Mouse (Mus musculus) kidney, postnatal 0 days (tissue): ENCODE measurements around the gene Gm20431. TPM values are rescaled to one million over a fixed set of nuclear protein-coding genes. Genes with fewer than 3 reads are reported as not detected.
A peak's percentile ranks its signal among the peaks of the same experiment; 100 is the strongest.

ENCODE experiments used
- ATAC-seq: fragments of 200-750 bp; cut with Nextera tagmentation; replicated peaks from 2 replicates; pipeline ENCODE4 v1.8.0; 2017; ENCODE audit warnings: low read depth, moderate number of reproducible peaks, moderate TSS enrichment, moderate library complexity; ENCODE audit not compliant: low FRiP score
- DNase-seq: peaks from one replicate; pipeline ENCODE4 v3.0.0-alpha.2; 2016; ENCODE audit warnings: low spot score
- H3K27ac ChIP-seq: fragments of 300-500 bp; sonication (generic); 2 replicates; pipeline ENCODE4 v1.5.1; 2014; ENCODE audit warnings: mild to moderate bottlenecking
- H3K27me3 ChIP-seq: fragments of 300-500 bp; sonication (generic); 2 replicates; pipeline ENCODE4 v1.6.1; 2014; ENCODE audit warnings: low read length, mixed read lengths; ENCODE audit not compliant: insufficient read depth
- H3K36me3 ChIP-seq: fragments of 300-500 bp; sonication (generic); 2 replicates; pipeline ENCODE4 v1.6.1; 2014; ENCODE audit warnings: low read length, mixed read lengths; ENCODE audit not compliant: insufficient read depth
- H3K4me1 ChIP-seq: fragments of 300-500 bp; sonication (generic); replicated peaks from 2 replicates; pipeline ENCODE4 v1.6.1; 2014; ENCODE audit warnings: antibody characterized with exemption, low read length, mixed read lengths; ENCODE audit not compliant: insufficient read depth
- H3K4me2 ChIP-seq: fragments of 300-500 bp; sonication (generic); 2 replicates; pipeline ENCODE4 v1.6.1; 2014; ENCODE audit warnings: mild to moderate bottlenecking, low read length, moderate library complexity, mixed read lengths
- H3K4me3 ChIP-seq: fragments of 300-500 bp; sonication (generic); replicated peaks from 2 replicates; pipeline ENCODE4 v1.5.1; 2014; ENCODE audit warnings: low read depth, low read length
- H3K9ac ChIP-seq: fragments of 300-500 bp; sonication (generic); 2 replicates; pipeline ENCODE4 v1.6.1; 2014; ENCODE audit warnings: low read depth, low read length
- H3K9me3 ChIP-seq: fragments of 300-500 bp; sonication (generic); replicated peaks from 2 replicates; pipeline ENCODE4 v1.6.1; 2016; ENCODE audit warnings: low read length, inconsistent platforms, mixed read lengths
- CTCF ChIP-seq: IDR thresholded peaks from 2 replicates; pipeline ENCODE4 v1.5.1; 2016; ENCODE audit warnings: antibody characterized with exemption, low read depth, mild to moderate bottlenecking, moderate library complexity
- WGBS: fragments of 180-500 bp; shearing (Covaris S2); extraction: QIAGEN DNeasy Blood & Tissue Kit; methylation state at CpG from one replicate; pipeline ENCODE4 v1.1.7; 2014; 5-methylcytosine and 5-hydroxymethylcytosine counted together
- polyA plus RNA-seq: library from polyadenylated mRNA; unstranded; fragments of >200 nt; fragmentation: Nextera tagmentation; extraction: Ambion mirVana; gene quantifications from 2 replicates; pipeline ENCODE4 v1.2.1, GENCODE M21; 2015

Gm20431 gene
- polyA plus RNA-seq, 1 experiment from 2014 or later, result 11.2 TPM

DNA sequence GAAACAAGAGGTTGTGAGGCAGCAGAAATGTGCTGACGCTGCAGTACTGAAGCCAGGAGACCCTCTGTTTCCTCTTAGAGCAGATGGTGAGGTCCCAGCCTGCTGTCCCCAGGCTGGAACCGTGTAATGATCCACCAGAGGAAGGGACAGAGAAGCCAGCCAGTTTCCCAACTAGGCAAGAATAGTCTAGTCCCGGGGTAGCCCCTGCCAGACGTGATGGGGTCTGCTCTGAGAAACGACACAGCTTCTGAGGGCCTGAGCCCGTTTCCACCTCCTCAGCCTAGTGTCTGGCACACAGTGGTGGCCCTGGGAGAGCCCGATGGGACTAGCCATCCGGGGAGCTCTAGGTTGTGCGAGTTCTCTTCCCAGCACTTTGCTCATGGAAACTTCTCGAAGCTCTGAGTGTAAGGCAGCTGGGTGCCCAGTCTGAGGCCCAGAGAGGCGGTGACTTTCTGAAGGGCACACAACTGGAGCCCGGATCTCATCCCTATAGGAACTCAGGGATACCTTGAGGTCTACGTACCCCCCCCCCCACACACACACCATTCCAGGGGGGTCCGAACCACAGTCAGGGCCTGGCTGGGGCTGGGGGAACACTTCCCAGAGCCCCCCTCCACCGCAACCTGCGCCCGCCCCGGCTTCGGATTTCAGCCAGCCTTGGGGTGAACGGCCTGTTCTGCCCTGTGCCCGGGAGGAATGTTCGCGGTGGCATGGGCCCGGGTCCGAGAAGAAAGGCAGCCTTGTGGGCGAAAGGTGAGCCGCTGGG is 64.4 kb downstream of the Gm20431 start:
- peak; percentile 27 for DNase-seq
- ATAC-seq, result peak; percentile 30
- Histone ChIP-seq H3K4me1 (peaks cover 44% of the 10 kb centered on the region), H3K4me3 (no peak overlapping the region; the same call in 1 of the 2 replicates), H3K36me3 (no peaks in the 10 kb centered on the region), H3K27ac (peak overlapping the region; percentile 85), H3K4me2 (peak overlapping the region; percentile 40), H3K27me3 (no peaks in the 10 kb centered on the region), H3K9me3 (no peaks in the 10 kb centered on the region), H3K9ac (peak overlapping the region; percentile 51)
- 23% methylated on average over 27 of the region's 27 CpGs for WGBS
- no peak for TF ChIP-seq CTCF

DNA sequence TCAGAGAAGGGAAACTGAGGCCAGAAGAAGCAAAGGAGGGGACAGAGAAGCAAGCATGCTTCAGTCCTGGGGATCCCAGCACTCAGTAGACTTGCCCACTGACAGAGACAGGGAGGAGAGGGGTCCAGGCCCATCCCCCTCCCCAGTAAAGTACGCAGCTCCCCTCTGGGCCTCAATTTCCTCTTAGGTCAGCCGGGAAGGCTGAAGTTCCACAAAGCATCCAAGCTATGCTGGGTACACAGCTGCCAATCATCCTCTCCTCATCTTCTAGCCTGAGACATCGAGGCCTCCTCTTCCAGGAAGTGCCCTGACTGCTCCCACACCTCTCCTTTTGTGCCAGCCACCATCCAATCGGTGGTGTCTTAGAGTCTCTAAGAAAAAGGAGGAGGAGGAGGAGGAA is 65.0 kb downstream of the Gm20431 start:
- Histone ChIP-seq H3K27me3 (no peaks in the 10 kb centered on the region), H3K9me3 (no peaks in the 10 kb centered on the region), H3K27ac (peak overlapping the region; percentile 82), H3K9ac (no peak overlapping the region), H3K4me2 (no peak overlapping the region), H3K4me1 (peaks cover 44% of the 10 kb centered on the region), H3K36me3 (no peaks in the 10 kb centered on the region), H3K4me3 (no peak overlapping the region)
- no peak for DNase-seq
- 19% methylated on average over 4 of the region's 4 CpGs for WGBS
- ATAC-seq, result no peak
- no peak for TF ChIP-seq CTCF

DNA sequence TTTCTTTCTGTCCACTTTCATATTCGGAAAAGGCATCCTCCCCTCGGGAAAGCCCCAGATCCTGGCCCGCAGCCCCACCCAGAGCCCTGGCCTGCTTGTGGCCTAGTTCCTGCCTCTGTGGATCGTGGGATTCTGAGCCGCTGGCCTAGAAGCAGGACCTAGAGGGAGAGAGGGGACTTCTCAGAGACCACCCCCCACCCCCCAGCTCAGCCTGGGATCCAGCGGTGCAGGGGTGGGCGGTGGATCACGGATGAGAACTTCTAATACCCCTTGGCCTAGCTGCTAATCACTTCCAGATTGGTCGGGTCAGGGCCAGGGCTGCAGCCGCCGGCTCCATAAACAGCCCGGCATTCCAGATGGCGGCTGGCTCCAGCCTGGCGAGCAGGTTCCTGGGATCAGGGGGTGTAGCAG is 65.5 kb downstream of the Gm20431 start:
- no peak overlapping the region for H3K4me3 ChIP-seq
- ATAC-seq (no peak), DNase-seq (peak; percentile 33)
- no peak overlapping the region for H3K4me2 ChIP-seq
- whole genome bisulfite sequencing, result 32% methylated on average over 14 of the region's 14 CpGs
- H3K36me3 ChIP-seq, result no peaks in the 10 kb centered on the region
- no peaks in the 10 kb centered on the region for H3K27me3 ChIP-seq
- H3K9me3 ChIP-seq, result no peaks in the 10 kb centered on the region
- TF ChIP-seq CTCF, result no peak
- H3K27ac ChIP-seq, result peak overlapping the region; percentile 82
- peak overlapping the region; percentile 35; the same call in 1 of the 2 replicates for H3K9ac ChIP-seq
- H3K4me1 ChIP-seq, result peaks cover 44% of the 10 kb centered on the region

DNA sequence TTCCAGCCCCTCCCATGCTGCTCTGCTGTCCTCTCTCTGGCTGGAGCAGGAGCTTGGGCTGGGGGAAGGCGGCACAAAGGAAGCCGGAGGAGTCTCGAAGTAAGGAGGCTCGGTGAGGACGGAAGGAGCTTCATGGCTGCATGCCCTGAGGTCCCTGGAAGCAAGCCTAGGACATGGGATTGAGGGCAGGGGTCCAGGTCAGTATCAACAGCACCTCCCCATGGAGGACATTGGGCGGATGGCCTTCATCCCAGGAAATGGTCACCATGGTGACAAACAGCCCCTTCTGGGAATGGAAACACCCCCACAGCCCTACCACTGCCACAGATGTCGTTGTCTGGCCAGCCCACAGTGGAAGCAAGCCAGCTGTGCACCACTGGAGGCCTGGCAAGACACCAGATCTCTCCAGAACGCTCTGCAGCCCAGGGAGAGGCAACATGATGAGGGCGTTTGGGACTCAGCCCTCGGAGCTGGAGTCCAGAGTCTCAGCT is 66.8 kb downstream of the Gm20431 start:
- TF ChIP-seq CTCF, result peak; percentile 44; the same call in 1 of the 2 replicates
- H3K4me1 ChIP-seq, result peaks cover 37% of the 10 kb centered on the region
- ATAC-seq (peak; percentile 67), DNase-seq (peak; percentile 95)
- no peaks in the 10 kb centered on the region for H3K36me3 ChIP-seq
- H3K27me3 ChIP-seq, result no peaks in the 10 kb centered on the region
- no peaks in the 10 kb centered on the region for H3K9me3 ChIP-seq
- H3K4me3 ChIP-seq, result no peak overlapping the region
- H3K4me2 ChIP-seq, result no peak overlapping the region
- no peak overlapping the region for H3K9ac ChIP-seq
- peak overlapping the region; percentile 82 for H3K27ac ChIP-seq
- WGBS, result 21% methylated on average over 10 of the region's 10 CpGs

DNA sequence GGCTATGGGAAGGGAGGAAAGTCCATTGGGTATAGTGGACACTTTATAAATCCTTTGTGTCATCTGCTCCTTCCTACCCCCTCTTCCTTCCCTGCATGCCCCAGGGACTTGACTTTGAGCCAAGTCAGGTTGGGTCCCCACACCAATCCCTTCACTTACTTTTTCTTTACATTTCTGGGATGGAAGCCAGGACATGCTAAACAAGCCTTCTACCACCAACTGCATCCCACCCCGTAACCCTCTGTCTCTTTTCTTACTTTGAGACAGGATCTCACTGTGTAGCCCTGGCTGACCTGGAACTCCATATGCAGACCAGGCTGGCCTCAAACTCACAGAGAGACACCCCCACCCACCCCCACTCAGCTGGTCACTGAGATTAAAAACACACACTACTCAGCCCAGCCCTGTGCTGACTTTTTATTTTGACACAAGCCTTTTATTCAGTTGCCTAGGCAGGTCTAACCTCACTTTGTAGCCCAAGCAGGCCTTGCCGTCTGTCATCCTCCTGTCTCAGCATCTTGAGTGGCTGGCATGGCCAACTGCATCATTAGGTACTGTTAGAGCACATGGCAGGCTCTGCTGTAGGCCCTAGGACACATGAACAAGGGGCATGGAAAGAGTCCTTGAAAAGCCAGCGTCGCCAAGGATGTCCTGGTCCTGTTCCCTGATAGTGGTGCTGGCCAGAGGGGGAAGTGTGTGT is 67.6 kb downstream of the Gm20431 start:
- H3K9ac ChIP-seq, result no peak overlapping the region
- no peaks in the 10 kb centered on the region for H3K27me3 ChIP-seq
- ATAC-seq (no peak), DNase-seq (no peak)
- TF ChIP-seq CTCF, result no peak
- no peaks in the 10 kb centered on the region for H3K9me3 ChIP-seq
- peaks cover 44% of the 10 kb centered on the region for H3K4me1 ChIP-seq
- WGBS, result 72% methylated on average over 4 of the region's 4 CpGs
- H3K4me3 ChIP-seq, result no peak overlapping the region
- H3K27ac ChIP-seq, result peak overlapping the region; percentile 82
- H3K4me2 ChIP-seq, result no peak overlapping the region
- H3K36me3 ChIP-seq, result no peaks in the 10 kb centered on the region

DNA sequence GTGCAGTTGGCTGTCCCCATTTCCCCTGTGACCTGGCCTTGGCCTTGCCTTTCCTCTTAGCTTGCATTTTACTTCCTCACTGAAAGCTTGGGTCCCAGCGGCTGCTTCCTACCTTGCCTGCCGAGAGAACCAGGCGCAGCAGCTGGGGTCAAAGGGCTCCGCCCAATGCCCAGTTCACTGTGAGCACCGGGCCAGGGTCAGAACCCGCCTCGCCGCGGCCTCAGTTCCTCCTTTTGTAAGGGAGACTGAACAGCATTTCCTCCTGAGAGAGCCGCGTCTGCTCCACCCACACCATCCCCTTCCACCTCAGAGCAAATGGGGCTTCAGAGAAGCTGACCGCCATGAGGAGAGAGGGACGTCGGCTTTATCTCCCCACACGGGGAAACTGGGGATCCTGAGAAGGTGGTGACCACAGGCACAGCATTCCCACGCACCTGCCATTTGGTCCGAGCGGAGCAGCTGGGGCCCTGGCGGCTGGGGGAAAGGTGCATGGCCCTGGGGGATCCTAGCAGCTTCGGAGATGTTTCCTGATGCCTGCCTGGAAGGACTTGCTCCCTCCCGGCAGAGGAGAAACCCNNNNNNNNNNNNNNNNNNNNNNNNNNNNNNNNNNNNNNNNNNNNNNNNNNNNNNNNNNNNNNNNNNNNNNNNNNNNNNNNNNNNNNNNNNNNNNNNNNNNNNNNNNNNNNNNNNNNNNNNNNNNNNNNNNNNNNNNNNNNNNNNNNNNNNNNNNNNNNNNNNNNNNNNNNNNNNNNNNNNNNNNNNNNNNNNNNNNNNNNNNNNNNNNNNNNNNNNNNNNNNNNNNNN is 72.3 kb downstream of the Gm20431 start:
- Histone ChIP-seq H3K4me2 (peak overlapping the region; percentile 41), H3K9ac (peak overlapping the region; percentile 49; the same call in 1 of the 2 replicates), H3K27me3 (no peaks in the 10 kb centered on the region), H3K27ac (peak overlapping the region; percentile 81), H3K4me1 (peaks cover 31% of the 10 kb centered on the region; the same call in 1 of the 2 replicates), H3K36me3 (no peaks in the 10 kb centered on the region), H3K4me3 (no peak overlapping the region), H3K9me3 (no peaks in the 10 kb centered on the region)
- ATAC-seq (peak; percentile 23; the same call in 1 of the 2 replicates), DNase-seq (peak; percentile 70)
- WGBS, result 26% methylated on average over 21 of the region's 21 CpGs
- TF ChIP-seq CTCF, result no peak
